Mouse (Mus musculus) adrenal gland, postnatal 10 days (tissue): ENCODE results near the gene Snrk. TPM values are rescaled to one million over a fixed set of nuclear protein-coding genes. Genes with fewer than 3 reads are reported as not detected.
"Not testable (repeated sequence)": the region's sequence is repeated elsewhere in the genome, so short reads cannot be mapped to it uniquely, and the experiment has no call there.

Experiments used
- DNase-seq: peaks from one replicate; pipeline ENCODE4 v3.0.0; 2021; ENCODE audit warnings: mixed read lengths
- total RNA-seq, 2 experiments: library from RNA; stranded (reverse); gene quantifications; 2 replicates each; pipeline ENCODE4 v1.2.3; 2021

The Snrk gene
- total RNA-seq, 2 experiments from 2014 or later = 202 to 285 TPM

- DNase-seq = no peak
These were observed 27.7 kb downstream of the Snrk start for GRCm38 (mm10) chr9:122144776-122145175.

DNA sequence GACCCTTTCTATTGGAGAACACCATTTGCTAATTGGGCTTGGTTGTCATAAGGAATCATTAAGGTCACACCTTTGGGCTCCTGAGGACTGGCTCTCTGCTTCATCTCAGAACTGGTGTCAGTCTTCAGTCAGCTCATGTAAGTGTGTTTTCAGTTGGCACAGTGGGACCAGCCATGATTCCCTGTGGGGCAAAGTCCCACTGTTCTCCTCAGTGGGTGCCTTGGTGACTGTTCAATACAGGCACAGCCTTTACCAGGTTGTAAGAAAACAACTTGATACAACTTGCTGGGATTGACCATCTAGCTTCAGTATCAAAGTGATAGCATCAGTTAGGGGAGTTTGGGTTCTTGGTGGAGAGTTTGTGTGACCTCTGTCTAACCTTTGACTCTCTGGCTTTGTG, 28.6 kb downstream of the Snrk start:
- DNase-seq = no peak

GRCm38 (mm10) chr9:122146124-122146870, 29.2 kb downstream of the Snrk start:
- DNase-seq = no peak

DNA sequence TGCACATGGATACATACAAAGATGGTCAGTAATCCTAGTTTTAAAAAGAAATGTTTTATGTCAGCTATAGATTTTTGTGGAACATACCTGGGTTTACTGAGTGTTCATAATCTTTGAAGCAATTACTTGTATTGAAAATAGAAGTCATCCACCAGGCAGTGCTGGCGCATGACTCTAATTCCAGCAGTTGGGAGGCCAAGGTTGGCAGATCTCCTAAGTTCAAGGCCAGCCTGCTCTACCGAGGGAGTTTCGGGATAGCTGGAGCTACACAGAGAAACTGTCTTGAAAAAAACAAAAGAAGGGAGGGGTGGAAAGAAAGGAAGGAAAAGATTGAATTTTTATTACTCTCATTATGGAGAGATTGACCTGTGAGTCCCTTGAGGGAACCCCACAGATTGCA, 31.3 kb downstream of the Snrk start:
- DNase-seq = no peak

DNA sequence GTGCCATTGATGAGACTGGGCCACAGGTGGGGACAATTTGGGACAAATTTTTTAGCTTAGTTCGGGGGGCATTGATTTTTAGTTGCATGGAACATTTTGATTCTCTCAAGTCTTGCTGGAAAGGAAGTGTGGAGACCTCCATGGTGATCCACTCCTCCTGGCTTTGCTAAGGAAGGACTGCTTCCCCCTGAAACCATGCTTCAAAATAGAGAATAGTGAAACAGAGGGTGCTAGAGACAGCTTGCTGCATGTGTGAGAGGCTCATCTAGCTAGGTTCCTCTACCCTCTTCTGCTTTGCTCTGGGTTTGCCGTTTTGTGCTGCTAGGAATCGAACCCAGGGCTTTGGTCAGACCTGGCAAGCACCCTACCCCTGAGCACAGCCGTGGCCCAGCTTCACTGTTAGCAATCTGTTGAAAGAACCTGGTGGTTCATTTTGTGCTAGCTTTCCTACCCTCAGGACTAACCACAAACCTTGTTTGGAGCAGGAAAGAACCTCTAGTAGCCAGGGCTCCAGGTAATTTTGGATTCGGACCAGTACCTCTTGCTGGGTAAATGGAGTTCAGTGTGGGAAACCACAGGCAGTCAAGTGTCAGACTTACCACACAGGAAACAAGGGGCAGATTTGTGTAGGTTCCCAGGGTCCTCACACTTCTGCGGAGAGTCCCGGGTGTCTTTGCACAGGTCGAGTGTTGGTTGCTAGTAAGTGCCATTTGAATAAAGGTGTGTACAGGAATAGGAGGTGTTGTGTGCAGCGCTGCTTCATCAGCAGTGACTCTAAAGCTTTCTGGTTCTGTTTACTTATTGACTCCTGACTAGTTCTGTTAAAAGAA, 33.1 kb downstream of the Snrk start:
- no peak for DNase-seq

DNA sequence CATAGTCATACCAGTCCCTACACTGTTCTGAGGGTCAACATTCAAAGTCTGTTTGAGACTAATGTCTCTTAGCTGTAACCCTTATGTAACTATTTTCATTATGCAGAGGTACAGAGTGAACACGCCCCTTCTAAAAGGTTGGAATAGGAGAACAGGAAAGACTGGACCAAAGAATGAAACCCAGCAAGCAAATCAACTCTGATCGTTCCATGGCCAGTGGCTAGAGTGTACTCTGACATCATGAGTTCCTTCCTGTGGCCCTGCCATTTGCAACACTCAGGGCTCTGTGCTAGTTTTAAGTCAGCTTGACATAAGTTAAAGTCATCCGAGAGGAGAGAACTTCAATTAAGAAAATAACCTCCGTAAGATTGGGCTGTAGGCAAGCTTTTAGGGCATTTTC, 35.0 kb downstream of the Snrk start:
- no peak for DNase-seq

GRCm38 (mm10) chr9:122152501-122152900, 35.4 kb downstream of the Snrk start:
- DNase-seq = no peak

GRCm38 (mm10) chr9:122153436-122153835, 36.4 kb downstream of the Snrk start:
- no peak for DNase-seq

GRCm38 (mm10) chr9:122155193-122155592, 38.1 kb downstream of the Snrk start:
- no peak for DNase-seq

GRCm38 (mm10) chr9:122156389-122157078, 39.5 kb downstream of the Snrk start:
- DNase-seq = no peak

DNA sequence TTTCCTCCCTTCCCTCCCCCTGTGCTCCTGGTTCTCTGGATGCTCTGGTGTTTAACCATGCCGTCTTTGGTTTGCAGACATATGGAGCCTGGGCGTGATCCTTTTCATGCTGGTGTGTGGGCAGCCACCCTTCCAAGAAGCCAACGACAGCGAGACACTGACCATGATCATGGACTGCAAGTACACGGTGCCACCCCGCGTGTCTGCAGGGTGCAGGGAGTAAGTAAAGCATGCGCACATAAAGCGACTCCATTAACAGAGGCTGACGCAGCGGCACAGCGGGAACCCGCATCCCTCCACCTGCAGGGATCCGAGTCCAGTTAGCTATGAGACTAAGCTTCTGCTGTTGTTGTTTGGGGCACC, 40.0 kb downstream of the Snrk start:
- DNase-seq = no peak

- no peak for DNase-seq
These were observed 47.5 kb downstream of the Snrk start for GRCm38 (mm10) chr9:122164535-122164934.

GRCm38 (mm10) chr9:122167719-122168118, 50.7 kb downstream of the Snrk start:
- DNase-seq = not testable (repeated sequence)

DNA sequence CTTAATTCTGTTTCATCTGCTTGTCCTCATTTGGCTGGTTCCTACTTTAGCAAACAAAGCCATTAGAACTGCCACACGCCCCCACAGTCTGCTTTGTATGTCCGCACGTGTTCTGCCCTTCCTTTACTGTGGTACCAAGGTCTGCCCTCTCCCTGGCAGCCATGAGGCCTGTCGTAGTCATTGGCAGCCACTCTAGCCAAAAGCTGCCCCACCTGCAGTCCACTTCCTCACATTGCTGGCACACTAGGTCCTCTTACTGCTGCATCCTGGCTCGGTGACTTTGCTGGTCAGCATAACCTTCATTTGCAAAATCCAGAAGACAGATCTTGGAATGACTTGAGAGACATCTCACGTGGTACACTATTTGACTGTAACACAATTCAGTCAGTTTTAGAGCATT, 52.8 kb downstream of the Snrk start:
- peak; percentile 34 for DNase-seq

- peak; percentile 17 for DNase-seq
These were observed 55.6 kb downstream of the Snrk start for GRCm38 (mm10) chr9:122172612-122173186.

GRCm38 (mm10) chr9:122173405-122174233, 56.6 kb downstream of the Snrk start:
- peak; percentile 54 for DNase-seq

- no peak for DNase-seq
These were observed 57.7 kb downstream of the Snrk start for GRCm38 (mm10) chr9:122174723-122175122.

GRCm38 (mm10) chr9:122177256-122178220, 60.5 kb downstream of the Snrk start:
- peak; percentile 58 for DNase-seq

- DNase-seq = no peak
These were observed 61.4 kb downstream of the Snrk start for GRCm38 (mm10) chr9:122178427-122178826.

GRCm38 (mm10) chr9:122180105-122180504, 63.0 kb downstream of the Snrk start:
- DNase-seq = peak; percentile 53
